Mouse (Mus musculus): ENCODE results near the gene Klhdc3. TPM values are rescaled to one million over a fixed set of nuclear protein-coding genes. Genes with fewer than 3 reads are reported as not detected.

Klhdc3 gene
- polyA plus RNA-seq, 1 experiment = 62.1 TPM

- TF ChIP-seq POLR2A (IDR thresholded peaks at IDR 0.05; ENCODE audit: low read depth, low read length) (no peak), CTCF (IDR thresholded peaks at IDR 0.05; ENCODE audit: borderline replicate concordance, insufficient read depth, low read length) (no peak)
- Histone ChIP-seq H3K4me1 (ENCODE audit: control insufficient read depth, insufficient read depth, low read length) (no peaks in the 10 kb centered on the region), H3K4me3 (ENCODE audit: insufficient read depth, low read length) (no peak overlapping the region), H3K27ac (ENCODE audit: insufficient read depth, low read length) (no peak overlapping the region)
Observed at GRCm38 (mm10) chr17:46714756-46715481, 34.2 kb upstream of the Klhdc3 start.

DNA sequence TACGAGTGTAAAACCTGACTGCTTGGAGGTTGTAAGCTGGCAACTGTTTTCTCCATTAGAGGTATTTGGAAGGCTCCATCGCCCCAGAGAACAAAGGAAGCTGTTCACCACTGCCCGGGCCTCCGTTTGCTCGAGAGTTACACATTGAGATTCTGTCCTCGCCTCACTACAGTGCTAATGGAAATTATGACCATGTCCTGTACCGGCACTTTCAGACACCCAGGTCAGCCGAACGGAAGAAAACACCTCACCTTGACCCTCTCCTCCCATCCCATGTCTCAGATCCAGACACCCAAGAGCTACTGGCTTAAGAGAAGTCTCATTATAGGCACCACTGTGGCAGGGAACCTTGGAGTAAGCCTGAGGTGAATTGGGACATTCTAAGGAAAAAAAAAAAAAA, 33.1 kb upstream of the Klhdc3 start:
- no peaks in the 10 kb centered on the region for H3K4me1 ChIP-seq (ENCODE audit: control insufficient read depth, insufficient read depth, low read length)
- H3K27ac ChIP-seq (ENCODE audit: insufficient read depth, low read length) = no peak overlapping the region
- no peak for TF ChIP-seq POLR2A (IDR thresholded peaks at IDR 0.05; ENCODE audit: low read depth, low read length)
- H3K4me3 ChIP-seq (ENCODE audit: insufficient read depth, low read length) = no peak overlapping the region

GRCm38 (mm10) chr17:46712442-46712841, 31.7 kb upstream of the Klhdc3 start:
- Histone ChIP-seq H3K4me3 (ENCODE audit: insufficient read depth, low read length) (peak overlapping the region; percentile 93), H3K4me1 (ENCODE audit: control insufficient read depth, insufficient read depth, low read length) (no peaks in the 10 kb centered on the region), H3K27ac (ENCODE audit: insufficient read depth, low read length) (no peak overlapping the region)
- TF ChIP-seq CTCF (IDR thresholded peaks at IDR 0.05; ENCODE audit: borderline replicate concordance, insufficient read depth, low read length) (no peak), POLR2A (IDR thresholded peaks at IDR 0.05; ENCODE audit: low read depth, low read length) (no peak)

DNA sequence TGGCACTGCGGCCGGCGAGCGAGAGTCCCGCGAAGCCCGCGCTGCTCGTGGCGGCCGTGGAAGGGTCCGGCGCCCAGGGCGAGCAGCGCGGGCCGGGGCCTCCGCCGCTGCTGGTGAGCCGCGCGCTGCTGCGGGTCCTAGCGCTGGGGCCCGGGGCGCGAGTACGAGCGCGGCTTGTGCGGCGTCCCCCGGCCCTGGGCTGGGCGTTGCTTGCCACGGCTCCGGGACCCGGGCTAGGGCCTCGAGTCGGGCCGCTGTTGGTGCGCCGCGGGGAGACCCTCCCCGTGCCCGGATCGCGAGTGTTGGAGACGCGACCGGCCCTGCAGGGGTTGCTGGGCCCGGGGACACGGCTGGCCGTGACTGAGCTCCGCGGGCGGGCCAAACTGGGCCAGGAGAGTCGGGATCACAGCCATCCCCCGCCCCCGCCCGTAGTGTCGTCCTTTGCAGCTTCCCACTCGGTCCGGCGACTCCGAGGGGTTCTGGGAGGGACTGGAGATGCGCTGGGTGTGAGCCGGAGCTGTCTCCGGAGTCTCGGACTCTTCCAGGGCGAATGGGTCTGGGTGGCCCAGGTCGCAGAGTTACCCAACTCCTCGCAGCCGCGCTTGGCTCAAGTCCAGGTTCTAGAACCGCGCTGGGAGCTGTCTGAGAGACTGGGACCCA, 31.0 kb upstream of the Klhdc3 start:
- TF ChIP-seq CTCF (IDR thresholded peaks at IDR 0.05; ENCODE audit: borderline replicate concordance, insufficient read depth, low read length) = no peak
- no peak for TF ChIP-seq POLR2A (IDR thresholded peaks at IDR 0.05; ENCODE audit: low read depth, low read length)
- Histone ChIP-seq H3K4me3 (ENCODE audit: insufficient read depth, low read length) (peak overlapping the region; percentile 93), H3K27ac (ENCODE audit: insufficient read depth, low read length) (no peak overlapping the region), H3K4me1 (ENCODE audit: control insufficient read depth, insufficient read depth, low read length) (no peaks in the 10 kb centered on the region)

- Histone ChIP-seq H3K4me3 (ENCODE audit: insufficient read depth, low read length) (peak within 1 kb of the TSS; percentile 93), H3K4me1 (ENCODE audit: control insufficient read depth, insufficient read depth, low read length) (no peaks in the 10 kb centered on the region)
- TF ChIP-seq POLR2A (IDR thresholded peaks at IDR 0.05; ENCODE audit: low read depth, low read length) (peak; percentile 80), CTCF (IDR thresholded peaks at IDR 0.05; ENCODE audit: borderline replicate concordance, insufficient read depth, low read length) (no peak)
Observed at GRCm38 (mm10) chr17:46710959-46711597, 30.4 kb upstream of the Klhdc3 start, which contains the start of gene Pex6. Pex6 (plus strand) TSS chr17:46711463.

DNA sequence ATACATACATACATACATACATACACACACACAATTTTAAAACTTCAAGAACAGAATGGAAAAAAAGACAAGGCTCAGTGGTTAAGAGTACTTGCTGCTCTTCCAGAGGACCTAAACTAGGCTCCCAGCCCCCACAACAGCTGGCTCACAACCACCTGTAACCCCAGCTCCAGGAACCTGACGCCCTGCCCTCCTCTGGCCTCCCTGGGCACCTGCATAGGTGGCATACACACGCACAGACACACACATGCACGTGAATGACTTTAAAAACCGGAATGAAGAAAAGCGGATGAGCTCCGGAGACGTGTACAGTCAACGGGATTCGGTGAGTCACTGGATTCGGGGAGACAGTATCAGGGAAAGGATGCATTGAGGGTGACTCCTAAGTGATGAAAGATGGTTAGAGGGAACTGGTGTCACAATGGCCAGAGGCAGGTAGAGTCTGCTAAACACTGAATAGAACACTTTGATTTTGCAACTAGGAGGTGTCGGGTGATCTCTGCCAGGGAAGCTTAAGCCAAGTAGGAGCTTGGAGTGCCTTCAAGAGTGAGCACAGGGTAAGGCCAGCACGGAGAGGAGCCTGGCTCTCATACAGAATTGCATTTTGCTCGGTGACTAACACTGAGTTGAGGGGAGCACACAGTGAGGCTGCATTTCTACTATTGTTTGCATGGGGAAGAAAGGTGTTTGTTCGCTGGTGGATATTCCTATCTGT, 25.8 kb upstream of the Klhdc3 start:
- H3K27ac ChIP-seq (ENCODE audit: insufficient read depth, low read length) = no peak overlapping the region
- H3K4me1 ChIP-seq (ENCODE audit: control insufficient read depth, insufficient read depth, low read length) = 0 out of 2 replicates have a peak, but pooled peaks cover under 1% of the 10 kb centered on the region
- no peak overlapping the region for H3K4me3 ChIP-seq (ENCODE audit: insufficient read depth, low read length)
- TF ChIP-seq CTCF (IDR thresholded peaks at IDR 0.05; ENCODE audit: borderline replicate concordance, insufficient read depth, low read length) (no peak), POLR2A (IDR thresholded peaks at IDR 0.05; ENCODE audit: low read depth, low read length) (no peak)

More at GRCm38 (mm10) chr17:46710959-46711597, 30.4 kb upstream of the Klhdc3 start, which contains the start of gene Pex6:
- H3K27ac ChIP-seq (ENCODE audit: insufficient read depth, low read length) = no peak within 1 kb of the TSS

GRCm38 (mm10) chr17:46704887-46705835, 24.4 kb upstream of the Klhdc3 start, which contains the start of gene Ppp2r5d:
Ppp2r5d (minus strand) TSS chr17:46705111.
- TF ChIP-seq POLR2A (IDR thresholded peaks at IDR 0.05; ENCODE audit: low read depth, low read length) (peak; percentile 93), CTCF (IDR thresholded peaks at IDR 0.05; ENCODE audit: borderline replicate concordance, insufficient read depth, low read length) (no peak)
- H3K4me3 ChIP-seq (ENCODE audit: insufficient read depth, low read length) = peak within 1 kb of the TSS; percentile 65
- 0 out of 2 replicates have a peak, but pooled peaks cover 2% of the 10 kb centered on the region for H3K4me1 ChIP-seq (ENCODE audit: control insufficient read depth, insufficient read depth, low read length)
- peak within 1 kb of the TSS; percentile 66 for H3K27ac ChIP-seq (ENCODE audit: insufficient read depth, low read length)

DNA sequence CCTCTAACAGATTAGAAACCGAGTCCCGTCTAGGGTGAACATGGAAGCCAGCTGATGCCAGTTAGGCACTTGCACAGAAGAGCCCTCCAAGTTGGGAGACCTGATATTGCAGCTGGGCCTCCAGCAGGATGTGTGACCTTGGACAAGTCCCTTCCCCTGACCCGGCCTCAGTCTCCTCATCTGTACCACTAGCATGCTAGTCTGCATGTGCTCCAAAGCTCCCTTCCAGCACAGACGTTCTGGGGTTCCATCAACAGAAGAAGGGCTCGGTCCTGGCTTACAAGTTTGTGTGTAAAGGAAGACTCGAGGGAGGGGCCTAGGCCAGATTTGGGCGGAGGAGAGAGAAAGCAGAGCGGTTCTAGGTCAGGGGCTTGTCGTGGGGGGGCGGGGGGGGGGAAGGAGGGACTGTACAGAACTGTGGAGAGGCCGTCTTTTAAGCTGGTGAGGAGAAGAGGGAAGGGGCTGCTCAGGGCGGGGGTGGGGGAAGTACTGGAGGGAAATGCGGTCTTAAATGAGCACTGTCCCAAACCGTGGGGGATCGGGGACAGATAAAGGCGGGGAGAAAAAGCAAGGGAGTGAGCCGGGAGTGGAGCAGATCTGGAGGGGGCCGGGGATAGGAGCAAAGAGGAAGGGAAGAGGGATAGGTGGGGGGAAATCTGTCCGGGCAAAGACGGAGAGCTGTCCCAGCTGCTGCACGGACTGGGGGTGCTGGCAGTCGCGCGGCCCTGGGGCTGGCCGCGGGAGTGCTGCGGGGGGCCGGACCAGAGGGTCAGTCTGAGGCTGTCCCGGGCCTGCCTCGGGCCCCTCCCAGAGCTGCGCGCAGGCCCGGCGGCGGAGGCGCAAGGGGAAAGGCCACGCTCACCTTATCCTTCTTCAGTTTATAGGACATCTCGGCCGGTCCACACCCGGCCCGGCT, 23.5 kb upstream of the Klhdc3 start:
- TF ChIP-seq CTCF (IDR thresholded peaks at IDR 0.05; ENCODE audit: borderline replicate concordance, insufficient read depth, low read length) (no peak), POLR2A (IDR thresholded peaks at IDR 0.05; ENCODE audit: low read depth, low read length) (no peak)
- Histone ChIP-seq H3K4me3 (ENCODE audit: insufficient read depth, low read length) (peak overlapping the region; percentile 65), H3K4me1 (ENCODE audit: control insufficient read depth, insufficient read depth, low read length) (peaks cover 2% of the 10 kb centered on the region; the same call in 1 of the 2 replicates), H3K27ac (ENCODE audit: insufficient read depth, low read length) (peak overlapping the region; percentile 66)
